Mouse (Mus musculus): ENCODE results near the gene Fam118a.
"Not testable (repeated sequence)": the region's sequence is repeated elsewhere in the genome, so short reads cannot be mapped to it uniquely, and the experiment has no call there.

The Fam118a gene

GRCm38 (mm10) chr15:85012662-85013054 lies 16.1 kb upstream of the Fam118a start:
- no peak for DNase-seq (ENCODE audit: low spot score)

- no peak for DNase-seq (ENCODE audit: low spot score)
These were observed 13.0 kb upstream of the Fam118a start for GRCm38 (mm10) chr15:85015771-85016170.

- peak; percentile 42 for DNase-seq (ENCODE audit: low spot score)
These were observed 11.6 kb upstream of the Fam118a start, which contains the start of gene Upk3a for GRCm38 (mm10) chr15:85016951-85017664. Gene Upk3a, plus strand, starts transcription at chr15:85017141.

- no peak for DNase-seq (ENCODE audit: low spot score)
These were observed 6.5 kb upstream of the Fam118a start for GRCm38 (mm10) chr15:85022211-85022610.

- DNase-seq (ENCODE audit: low spot score) = no peak
These were observed 2.6 kb upstream of the Fam118a start for GRCm38 (mm10) chr15:85026197-85026596.

GRCm38 (mm10) chr15:85027740-85028139 lies 1.0 kb upstream of the Fam118a start:
- DNase-seq (ENCODE audit: low spot score) = no peak

GRCm38 (mm10) chr15:85030643-85031042 lies 1.9 kb downstream of the Fam118a start:
- DNase-seq (ENCODE audit: low spot score) = not testable (repeated sequence)

- no peak for DNase-seq (ENCODE audit: low spot score)
These were observed 3.1 kb downstream of the Fam118a start for GRCm38 (mm10) chr15:85031866-85032265.

GRCm38 (mm10) chr15:85033916-85034315 lies 5.2 kb downstream of the Fam118a start:
- not testable (repeated sequence) for DNase-seq (ENCODE audit: low spot score)

- peak; percentile 99 for DNase-seq (ENCODE audit: low spot score)
These were observed 8.0 kb downstream of the Fam118a start for GRCm38 (mm10) chr15:85036566-85037342.

GRCm38 (mm10) chr15:85037343-85037690 lies 8.6 kb downstream of the Fam118a start:
- no peak for DNase-seq (ENCODE audit: low spot score)

GRCm38 (mm10) chr15:85041546-85042225 lies 12.9 kb downstream of the Fam118a start:
- DNase-seq (ENCODE audit: low spot score) = no peak

- peak; percentile 82 for DNase-seq (ENCODE audit: low spot score)
These were observed 13.7 kb downstream of the Fam118a start for GRCm38 (mm10) chr15:85042361-85042954.

GRCm38 (mm10) chr15:85043116-85043515 lies 14.4 kb downstream of the Fam118a start:
- no peak for DNase-seq (ENCODE audit: low spot score)

- DNase-seq (ENCODE audit: low spot score) = no peak
These were observed 15.0 kb downstream of the Fam118a start for GRCm38 (mm10) chr15:85043761-85044160.

GRCm38 (mm10) chr15:85046230-85046950 lies 17.6 kb downstream of the Fam118a start:
- no peak for DNase-seq (ENCODE audit: low spot score)

- no peak for DNase-seq (ENCODE audit: low spot score)
These were observed 19.1 kb downstream of the Fam118a start for GRCm38 (mm10) chr15:85047865-85048264.

- DNase-seq (ENCODE audit: low spot score) = no peak
These were observed 21.0 kb downstream of the Fam118a start for GRCm38 (mm10) chr15:85049758-85050157.

GRCm38 (mm10) chr15:85054098-85054497 lies 25.4 kb downstream of the Fam118a start:
- no peak for DNase-seq (ENCODE audit: low spot score)

GRCm38 (mm10) chr15:85055186-85055585 lies 26.4 kb downstream of the Fam118a start:
- DNase-seq (ENCODE audit: low spot score) = no peak

GRCm38 (mm10) chr15:85063421-85063820 lies 34.7 kb downstream of the Fam118a start:
- no peak for DNase-seq (ENCODE audit: low spot score)

GRCm38 (mm10) chr15:85070561-85070960 lies 41.8 kb downstream of the Fam118a start:
- DNase-seq (ENCODE audit: low spot score) = peak; percentile 86
